Mouse (Mus musculus) left cerebral cortex, postnatal 10 days (tissue): ENCODE data around the gene Tac4. TPM values are rescaled to one million over a fixed set of nuclear protein-coding genes. Genes with fewer than 3 reads are reported as not detected.

Source experiments
- DNase-seq, 2 experiments: peaks; one replicate each; pipeline ENCODE4 v3.0.0; 2021 to 2022; ENCODE audit warnings: low spot score in 2 of 2, mixed read lengths in 1 of 2; ENCODE audit errors: extremely low spot score in 1 of 2
- intact Hi-C: fragments of 180-260 bp; cut with DNase I; formaldehyde crosslinking; loops from one replicate; pipeline ENCODE4 v1.15.1; 2025
- total RNA-seq, 2 experiments: library from RNA; stranded (reverse); gene quantifications; 2 replicates each; pipeline ENCODE4 v1.2.3; 2021

The Tac4 gene
- total RNA-seq, 2 experiments from 2014 or later, result not detected

DNA sequence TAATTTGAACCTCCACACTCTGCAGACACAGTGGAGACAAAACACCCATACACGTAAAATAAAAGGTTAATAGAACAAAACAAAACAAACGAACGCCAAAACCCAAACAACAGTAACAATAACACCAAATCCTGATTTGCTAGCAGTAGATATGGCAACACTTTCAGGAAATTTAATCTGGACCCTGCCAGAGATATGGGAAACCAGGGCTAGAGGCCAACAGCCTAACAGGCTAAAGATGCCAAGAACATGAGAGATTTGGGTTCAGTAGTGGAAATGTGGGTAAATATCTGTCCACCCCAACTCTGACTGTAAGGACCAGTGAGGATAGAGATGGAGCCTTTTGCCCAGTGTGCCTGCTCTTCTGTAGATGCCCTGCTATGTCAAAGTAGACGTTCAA lies 3.4 kb upstream of the Tac4 start:
- intact Hi-C loops, result loop anchor here (2.0 kb wide), 1 partner anchor 263 kb away; no protein-coding TSS in a partner anchor
- DNase-seq, result no peak

DNA sequence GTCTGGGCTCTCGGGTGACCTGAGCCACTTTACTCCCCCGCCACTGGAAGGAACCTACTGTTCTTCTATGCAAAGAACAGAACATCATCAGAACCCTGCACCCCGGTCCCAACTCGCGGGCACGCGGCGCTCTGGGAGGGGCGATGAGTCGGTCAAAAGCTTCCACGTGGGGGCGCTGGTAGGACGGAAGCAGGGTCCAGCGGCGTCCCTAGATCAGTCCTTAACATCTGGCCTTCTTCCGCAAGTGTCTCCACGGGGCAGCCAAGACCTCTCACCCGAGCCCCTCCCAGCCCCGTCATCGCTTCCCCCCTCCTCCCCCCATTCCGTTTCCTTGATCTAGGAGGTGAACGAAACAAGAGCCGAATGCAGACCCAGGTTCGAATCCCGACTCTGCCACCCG lies 2.8 kb upstream of the Tac4 start:
- intact Hi-C loops, result loop anchor here (2.0 kb wide), 1 partner anchor 262 kb away; no protein-coding TSS in a partner anchor
- peak; percentile 38 to 92 for DNase-seq

DNA sequence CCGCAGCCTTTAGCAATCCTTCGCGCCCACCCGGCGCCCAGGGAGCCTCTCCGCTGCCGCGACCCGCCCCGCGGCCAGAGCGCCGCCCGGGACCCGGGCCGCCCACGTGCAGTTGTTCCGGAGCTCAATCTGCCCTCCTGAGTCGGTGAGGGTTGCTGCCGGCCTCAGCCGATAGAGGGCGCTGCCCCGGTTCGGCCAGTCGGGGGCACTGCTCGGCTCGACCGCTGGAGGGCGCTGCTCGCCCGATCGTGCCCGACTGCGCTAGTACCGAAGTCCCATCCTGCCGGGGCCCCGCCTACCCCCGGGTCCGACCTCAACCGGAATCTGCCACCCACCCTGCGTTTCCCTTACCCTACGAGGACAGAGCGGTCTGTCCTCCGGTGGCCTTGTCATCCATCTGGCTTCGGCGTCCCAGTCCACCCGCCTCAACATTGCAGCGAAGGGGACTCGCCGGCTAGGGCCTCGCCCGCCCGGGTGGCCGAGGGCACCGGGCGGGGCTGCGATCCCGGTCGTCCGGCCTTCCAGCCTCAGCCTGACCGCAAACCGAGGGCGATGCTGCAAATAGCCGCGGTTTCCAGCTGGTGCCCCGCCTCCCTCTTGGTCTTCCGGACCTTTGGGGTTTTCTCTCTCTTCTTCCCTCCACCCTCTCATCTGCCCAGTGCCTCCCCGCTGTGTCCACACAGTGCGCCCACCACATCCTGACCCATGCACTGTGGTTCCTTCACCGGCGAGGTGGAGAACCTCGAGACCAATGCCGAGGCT lies 2.1 kb upstream of the Tac4 start:
- intact Hi-C loops, result loop anchor here (2.0 kb wide), 1 partner anchor 262 kb away; no protein-coding TSS in a partner anchor
- DNase-seq, result peak; percentile 62 to 93

DNA sequence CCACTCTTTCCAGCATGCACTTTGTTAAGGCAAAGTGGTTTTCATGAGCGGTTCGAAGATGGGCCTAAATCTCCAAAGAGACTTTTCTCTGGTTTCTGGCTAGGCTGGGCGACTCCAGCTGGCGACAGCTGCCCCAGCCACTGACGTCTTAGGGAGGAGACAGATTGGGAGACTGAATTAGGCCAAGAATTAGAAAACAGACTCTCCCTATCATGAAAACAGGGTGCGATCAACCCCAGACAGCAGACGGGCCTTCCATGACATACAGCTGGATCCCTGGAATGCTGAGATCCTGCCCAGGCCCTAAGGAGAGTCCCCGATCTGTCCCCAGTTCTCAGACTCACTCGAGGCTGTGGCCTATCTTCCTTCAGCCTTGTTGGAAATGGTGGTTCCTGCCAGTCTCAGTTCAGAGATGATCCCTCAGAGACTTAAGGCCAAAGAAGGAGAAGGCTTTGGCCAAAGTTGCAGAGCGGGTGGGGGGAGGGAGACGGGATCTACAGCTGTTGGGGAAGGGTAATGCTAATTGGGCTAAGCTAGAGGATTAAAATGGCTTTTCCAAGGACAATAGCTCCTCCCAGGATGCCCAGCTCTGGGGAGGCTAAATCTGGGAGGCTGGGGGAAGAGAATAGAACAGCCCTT lies 2.6 kb downstream of the Tac4 start:
- no peak for DNase-seq
- intact Hi-C loops, result no loop called here

DNA sequence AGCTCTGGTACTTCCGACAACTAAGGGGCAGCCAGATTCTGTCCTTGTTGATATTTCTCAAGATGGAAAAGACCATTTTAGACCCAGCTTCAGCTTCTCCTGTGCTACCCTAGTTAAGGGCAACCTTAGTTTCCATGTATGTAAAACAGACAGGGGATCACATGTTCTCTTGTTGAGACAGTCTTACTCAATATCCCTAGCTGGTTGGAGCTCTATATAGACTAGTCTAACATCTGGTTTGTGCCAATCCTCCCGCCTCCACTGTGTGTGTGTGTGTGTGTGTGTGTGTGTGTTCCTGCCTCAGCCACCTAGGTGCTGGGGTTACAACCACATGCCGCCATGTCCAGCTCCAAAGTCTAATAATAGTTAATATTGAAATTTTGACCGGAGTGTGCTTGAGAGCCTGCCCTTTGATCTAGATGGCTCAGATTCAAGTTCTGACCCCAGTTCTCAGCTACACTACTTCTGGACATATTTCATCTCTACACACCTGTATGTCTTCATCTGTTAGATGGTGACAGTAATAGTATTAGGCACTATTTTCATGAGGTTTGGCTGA lies 3.2 kb downstream of the Tac4 start:
- intact Hi-C loops, result no loop called here
- DNase-seq, result no peak

DNA sequence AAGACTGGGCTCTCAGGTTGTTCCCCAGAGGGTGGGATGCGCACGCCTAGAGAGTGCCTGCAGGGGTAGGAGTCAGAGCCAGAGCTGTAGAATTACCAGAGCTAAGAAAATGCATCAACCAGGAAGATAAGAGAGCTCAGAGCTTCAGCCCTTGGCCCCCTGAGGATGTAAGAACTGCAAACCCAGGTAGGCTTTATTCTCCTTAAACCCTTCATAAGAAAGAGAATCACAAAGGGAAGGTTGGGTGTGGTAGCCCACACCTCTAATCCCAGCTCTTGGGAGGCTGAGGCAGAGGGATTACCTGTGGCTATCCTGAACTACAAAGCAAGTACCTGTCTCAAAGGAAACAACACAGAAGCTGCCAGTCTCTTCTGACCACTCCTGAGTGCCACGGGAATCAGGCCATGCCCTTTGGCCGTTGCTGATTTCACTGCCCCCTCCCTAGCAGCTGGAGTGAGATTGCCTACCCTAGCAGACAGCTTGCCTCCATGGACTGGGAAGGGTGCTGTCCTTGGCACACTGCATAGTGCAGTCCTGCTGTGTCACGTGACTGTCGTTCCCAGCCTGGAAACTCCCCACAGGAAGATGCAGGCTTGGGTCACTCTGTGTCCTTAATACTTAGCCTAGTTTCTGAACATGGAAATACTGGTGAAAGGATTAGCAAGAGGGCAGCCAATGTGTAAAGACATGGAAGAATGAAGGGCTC lies 5.4 kb downstream of the Tac4 start:
- intact Hi-C loops, result no loop called here
- no peak for DNase-seq

DNA sequence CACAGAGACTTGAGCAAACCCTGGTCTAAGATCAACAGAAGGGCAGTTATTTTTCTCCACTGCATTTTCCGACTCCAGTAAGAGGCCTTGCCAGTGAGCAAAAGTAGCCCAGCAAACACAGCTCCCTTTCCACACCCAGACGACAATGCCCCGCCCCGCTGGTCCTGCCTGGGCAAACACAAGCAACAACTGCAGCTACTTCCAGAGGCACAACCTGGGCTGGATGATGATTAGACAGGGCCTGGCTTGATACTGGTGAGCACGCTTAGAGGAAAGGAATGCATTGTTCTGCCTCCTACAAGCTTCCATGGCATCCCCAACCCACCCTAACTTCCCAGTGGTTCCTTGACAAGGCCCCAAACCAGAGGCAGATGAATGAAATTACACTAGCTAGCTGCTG lies 12.3 kb downstream of the Tac4 start:
- intact Hi-C loops, result no loop called here
- DNase-seq, result no peak

DNA sequence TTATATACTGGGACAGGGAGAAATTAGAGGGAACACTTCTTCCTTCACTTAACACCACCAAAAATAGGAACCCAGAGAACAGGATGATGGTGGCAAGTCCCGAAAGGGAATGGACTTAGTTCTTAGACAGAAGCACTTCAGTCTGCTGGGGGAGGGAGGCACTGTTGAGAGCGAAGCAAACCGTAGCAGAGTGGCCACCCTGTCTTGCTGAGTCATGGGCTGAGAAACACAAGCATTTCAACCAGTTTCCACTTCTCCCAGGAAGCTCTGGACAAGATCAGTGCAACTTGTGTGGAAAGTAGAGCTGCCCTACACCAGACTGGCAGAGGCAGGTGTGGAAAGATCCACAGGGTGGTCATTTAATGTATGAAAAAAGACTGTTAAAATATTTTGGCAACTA lies 13.3 kb downstream of the Tac4 start:
- intact Hi-C loops, result no loop called here
- DNase-seq, result no peak

DNA sequence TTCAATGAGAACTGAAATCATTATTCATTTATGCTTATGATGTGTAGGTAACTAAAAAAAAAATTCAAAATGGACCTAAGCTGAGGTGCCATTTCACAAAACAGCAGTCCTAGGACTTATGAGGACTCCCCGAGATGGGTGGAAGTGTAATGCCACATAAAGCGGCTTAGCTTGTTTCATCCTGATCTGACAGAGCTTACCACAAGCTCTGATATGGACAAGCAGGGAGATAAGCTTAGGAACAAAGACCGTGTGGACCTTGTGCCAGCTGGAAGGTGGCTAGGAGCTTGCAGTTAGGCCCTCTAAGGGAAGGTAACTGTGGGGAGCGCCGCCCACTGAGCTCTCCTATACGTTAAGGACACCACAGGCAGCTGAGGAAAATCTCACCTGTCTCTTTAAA lies 14.7 kb downstream of the Tac4 start:
- intact Hi-C loops, result no loop called here
- DNase-seq, result no peak

DNA sequence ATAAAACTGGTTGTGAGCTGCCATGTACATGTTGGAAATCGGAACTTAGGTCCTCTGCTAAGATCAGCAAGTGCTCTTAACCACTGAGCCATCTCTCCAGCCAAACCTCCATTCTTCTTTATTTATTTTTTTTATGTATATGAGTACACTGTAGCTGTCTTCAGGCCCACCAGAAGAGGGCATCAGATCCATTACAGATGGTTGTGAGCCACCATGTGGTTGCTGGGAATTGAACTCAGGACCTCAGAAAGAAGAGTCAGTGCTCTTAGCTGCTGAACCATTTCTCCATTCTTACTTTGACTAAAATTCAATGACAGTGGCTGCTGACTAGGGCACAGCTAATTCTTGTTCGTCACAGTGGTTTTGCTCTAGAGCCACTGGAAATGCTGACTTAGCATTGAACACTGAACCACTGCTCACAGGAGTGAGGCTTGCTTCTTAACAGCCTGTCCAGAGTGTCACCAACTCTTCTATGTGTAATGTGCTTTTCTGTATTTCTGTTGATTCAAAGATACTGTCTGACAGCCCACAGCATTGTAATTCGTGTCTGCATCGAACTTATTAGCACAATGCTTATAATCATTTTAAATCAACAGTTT lies 17.8 kb downstream of the Tac4 start:
- intact Hi-C loops, result no loop called here
- no peak for DNase-seq

DNA sequence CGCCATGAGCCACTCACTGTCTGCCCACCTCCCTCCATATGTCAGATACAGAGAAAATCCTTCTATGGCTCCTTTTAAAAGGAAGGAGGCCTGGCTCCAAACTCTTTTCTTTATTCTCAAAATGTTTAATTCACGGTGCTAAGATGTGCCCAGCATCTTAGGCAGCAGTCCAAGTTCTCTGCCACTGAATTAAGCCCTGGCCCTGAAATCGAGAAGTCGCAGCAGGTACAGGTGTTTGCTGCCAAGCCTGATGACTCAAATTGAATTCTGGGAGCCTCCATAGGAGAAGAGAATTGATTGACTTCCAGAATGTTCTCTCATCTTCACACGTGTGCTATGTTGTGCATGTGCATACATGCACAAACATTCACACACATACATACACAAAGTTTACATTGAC lies 21.0 kb downstream of the Tac4 start:
- no peak for DNase-seq
- intact Hi-C loops, result no loop called here

DNA sequence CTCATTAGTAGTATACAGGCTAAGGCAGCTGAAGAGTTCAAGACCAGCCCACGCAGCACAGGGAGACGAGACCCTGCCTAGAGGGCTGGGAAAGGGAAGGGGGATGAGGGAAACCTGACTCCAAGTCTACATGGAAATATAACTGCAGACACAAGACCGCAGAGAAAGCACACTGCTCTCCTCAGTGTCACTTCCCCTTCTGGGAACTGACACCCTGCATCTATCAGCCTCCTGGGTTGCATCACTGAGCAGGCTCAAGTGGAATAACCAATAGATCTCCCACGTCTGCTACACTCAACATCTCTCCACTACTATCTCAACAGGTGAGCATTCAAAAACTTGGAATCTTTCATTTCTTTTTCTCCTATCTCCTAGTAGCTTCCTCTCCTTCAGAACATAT lies 30.7 kb downstream of the Tac4 start:
- intact Hi-C loops, result no loop called here
- no peak for DNase-seq

DNA sequence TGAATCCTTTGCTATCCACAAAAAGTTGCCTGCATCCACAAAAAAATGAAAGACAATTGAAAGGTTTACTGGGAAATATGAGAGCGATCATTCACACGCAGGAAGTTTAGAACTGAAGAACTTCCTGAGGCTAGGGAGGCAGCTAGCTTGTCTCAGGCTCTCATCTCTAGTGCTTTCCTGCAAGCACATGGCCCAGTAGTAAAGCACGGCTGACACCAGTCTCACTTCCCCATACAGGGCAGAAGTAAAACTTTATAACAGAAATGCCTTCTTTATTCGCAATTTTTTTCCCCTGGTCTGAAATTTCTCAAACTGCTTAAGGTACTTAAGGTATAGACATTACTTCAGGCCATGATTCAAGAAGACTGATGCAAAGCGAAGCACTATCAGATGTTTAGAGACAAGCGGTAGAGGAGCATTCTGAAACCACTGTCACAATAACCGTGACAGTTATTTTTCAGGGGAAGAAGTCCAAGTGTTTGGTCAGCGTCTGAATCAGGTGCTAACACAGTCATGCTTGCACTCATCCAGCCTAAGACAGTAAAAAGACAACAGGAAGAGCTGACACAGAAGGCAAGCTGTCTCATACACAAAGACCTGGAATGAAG lies 31.8 kb downstream of the Tac4 start:
- DNase-seq, result no peak
- intact Hi-C loops, result no loop called here

DNA sequence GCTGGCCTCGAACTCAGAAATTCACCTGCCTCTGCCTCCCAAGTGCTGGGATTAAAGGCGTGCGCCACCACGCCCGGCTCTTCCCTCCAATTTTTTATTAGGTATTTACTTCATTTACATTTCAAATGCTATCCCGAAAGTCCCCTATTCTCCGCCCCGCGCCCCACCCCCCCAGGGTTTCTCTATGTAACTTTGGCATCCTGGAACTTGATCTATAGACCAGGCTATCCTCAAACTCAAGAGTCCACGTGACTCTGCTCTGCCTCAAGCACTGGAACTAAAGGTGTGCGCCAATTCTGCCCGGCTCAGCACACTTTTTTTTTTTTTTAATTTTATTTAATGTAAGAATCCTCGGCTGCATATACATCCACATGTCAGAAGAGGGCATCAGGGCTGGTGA lies 34.4 kb downstream of the Tac4 start:
- intact Hi-C loops, result no loop called here

DNA sequence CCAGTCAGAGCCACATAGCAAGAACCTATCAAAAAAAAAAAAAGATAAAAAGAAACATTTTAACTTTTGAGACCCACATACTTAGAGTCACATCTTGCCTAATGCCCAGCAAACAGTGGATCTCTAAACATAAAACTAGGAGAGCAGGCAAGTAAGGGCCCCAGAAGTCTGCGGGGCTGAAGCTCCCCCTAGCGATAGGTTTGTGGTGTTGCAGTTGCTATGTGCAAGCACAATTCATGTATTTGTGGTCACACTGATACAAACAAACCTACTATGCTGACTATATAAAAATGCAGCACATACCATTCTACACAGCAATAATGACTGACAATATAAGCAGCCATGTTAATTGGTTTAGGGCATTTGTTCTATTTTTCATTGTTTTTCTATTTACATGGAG lies 36.8 kb downstream of the Tac4 start:
- DNase-seq, result no peak
- intact Hi-C loops, result no loop called here

More for the DNA sequence above, 34.4 kb downstream of the Tac4 start:
- DNase-seq, result no peak

DNA sequence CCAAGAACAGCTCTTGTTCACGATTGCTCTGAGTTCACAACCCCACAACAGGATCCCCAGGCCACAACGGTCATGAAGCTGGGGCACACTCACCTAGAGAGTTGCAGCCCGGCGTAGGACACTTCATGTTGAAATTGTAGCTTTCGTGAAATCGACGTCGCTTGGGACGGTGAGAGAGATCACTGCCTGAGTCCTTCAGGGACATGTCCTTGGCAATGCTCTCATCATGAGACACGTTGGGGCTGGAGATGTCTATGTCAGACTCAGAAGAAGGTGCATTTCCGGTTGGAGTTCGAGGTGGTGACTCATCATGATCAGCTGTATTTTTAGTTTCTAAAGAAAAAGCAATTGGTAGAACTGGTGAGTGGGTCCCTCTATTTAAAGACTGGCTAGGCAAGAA lies 38.6 kb downstream of the Tac4 start:
- DNase-seq, result no peak
- intact Hi-C loops, result no loop called here

DNA sequence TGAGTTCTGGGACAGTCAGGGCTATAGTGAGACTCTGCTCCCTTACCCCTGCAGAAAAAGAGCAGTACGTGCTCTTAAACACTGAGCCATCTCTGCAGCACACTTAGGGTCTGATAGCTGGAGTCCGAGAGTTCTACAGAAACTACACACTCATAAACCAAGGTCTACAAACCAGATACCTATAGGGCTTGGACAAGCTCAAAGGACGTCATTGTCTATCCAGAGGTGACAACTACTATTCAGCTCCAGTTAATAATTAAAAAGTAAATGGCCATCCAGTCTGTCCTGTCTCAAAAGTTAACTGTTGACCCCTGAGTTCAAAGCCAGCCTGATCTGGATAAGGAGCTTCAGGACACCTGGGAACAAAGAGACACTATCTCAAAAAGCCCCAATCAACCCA lies 40.4 kb downstream of the Tac4 start:
- DNase-seq, result no peak
- intact Hi-C loops, result no loop called here

DNA sequence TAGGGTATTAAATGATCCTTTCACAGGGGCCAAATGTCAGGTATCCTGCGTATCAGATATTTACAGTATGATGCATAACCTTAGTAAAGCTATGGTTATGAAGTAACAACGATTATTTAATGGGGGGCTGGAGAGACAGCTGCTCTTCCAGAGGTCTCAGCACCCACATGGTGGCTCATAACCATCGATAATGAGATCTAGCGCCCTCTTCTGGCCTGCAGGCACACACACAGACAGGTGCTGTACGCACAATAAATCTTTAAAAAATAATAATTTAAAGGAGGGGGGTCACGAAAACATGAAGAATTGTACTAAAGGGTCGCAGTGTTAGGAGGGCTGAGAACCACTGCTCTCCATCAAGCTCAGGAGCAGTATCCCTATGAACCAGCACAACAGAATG lies 44.3 kb downstream of the Tac4 start:
- no peak for DNase-seq
- intact Hi-C loops, result no loop called here

DNA sequence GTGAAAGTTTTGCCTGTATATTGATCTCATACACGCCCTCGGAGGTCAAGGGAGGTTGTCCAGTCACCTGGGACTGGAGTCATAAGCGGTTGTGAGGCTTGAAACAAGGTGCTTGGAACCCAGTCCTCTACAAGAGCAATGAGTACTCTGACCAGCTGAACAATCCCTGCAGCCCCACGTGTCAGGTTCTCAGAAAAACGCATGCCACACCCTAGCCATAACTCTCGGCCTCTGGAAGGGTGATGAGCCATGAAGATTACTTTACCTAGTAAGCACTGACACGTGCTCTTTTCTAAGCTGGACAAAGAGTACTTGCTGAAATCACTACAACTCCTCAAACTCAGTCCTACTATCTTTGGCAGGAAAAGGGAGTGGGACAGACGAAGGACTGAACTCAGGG lies 46.2 kb downstream of the Tac4 start:
- intact Hi-C loops, result no loop called here

More for the DNA sequence above, 46.2 kb downstream of the Tac4 start:
- DNase-seq, result no peak
